Mouse (Mus musculus) gastrocnemius, postnatal 14 days (tissue): ENCODE data around the gene Rara. TPM values are rescaled to one million over a fixed set of nuclear protein-coding genes. Genes with fewer than 3 reads are reported as not detected.
A peak's percentile ranks its signal among the peaks of the same experiment; 100 is the strongest.

Experiments
- DNase-seq: peaks from one replicate; pipeline ENCODE4 v3.0.0; 2021; ENCODE audit warnings: mixed read lengths
- intact Hi-C: fragments of 180-260 bp; cut with DNase I; formaldehyde crosslinking; loops from one replicate; pipeline ENCODE4 v1.15.1; 2025; ENCODE audit warnings: low total_unique reads
- total RNA-seq, 2 experiments: library from RNA; stranded (reverse); gene quantifications; 2 replicates each; pipeline ENCODE4 v1.2.3; 2021

The Rara gene
- total RNA-seq, 2 experiments from 2014 or later, result 13.7 to 19.7 TPM

DNA sequence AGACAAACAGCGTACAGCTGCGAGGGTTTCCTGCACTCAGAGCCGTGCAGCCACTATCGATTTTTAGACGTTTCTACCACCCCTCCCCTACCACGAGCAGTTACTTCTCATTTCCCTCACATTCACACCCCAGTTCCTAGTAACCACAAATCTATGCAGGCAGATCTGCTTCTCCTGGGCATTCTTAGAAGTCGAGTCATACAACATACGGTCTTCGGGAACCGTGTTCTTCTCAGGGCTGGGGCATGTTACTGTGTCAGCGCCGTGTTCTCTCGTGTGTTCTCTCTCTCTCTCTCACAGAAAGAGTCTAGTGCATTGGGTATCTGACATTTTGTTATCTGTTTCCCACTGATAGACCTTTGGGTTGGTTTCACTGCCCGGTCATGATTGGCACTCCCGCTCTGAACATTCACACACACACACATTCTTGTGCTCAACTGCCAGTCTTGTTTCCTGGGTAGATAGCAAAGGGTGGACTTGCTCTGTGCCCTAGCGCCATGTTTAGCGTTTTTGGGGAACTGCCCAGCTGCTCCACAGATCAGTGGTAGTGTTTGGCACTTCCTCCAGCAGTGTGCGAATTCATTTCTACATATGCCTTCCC, 20.5 kb downstream of the Rara start:
- intact Hi-C loops, result no loop called here
- DNase-seq, result no peak

DNA sequence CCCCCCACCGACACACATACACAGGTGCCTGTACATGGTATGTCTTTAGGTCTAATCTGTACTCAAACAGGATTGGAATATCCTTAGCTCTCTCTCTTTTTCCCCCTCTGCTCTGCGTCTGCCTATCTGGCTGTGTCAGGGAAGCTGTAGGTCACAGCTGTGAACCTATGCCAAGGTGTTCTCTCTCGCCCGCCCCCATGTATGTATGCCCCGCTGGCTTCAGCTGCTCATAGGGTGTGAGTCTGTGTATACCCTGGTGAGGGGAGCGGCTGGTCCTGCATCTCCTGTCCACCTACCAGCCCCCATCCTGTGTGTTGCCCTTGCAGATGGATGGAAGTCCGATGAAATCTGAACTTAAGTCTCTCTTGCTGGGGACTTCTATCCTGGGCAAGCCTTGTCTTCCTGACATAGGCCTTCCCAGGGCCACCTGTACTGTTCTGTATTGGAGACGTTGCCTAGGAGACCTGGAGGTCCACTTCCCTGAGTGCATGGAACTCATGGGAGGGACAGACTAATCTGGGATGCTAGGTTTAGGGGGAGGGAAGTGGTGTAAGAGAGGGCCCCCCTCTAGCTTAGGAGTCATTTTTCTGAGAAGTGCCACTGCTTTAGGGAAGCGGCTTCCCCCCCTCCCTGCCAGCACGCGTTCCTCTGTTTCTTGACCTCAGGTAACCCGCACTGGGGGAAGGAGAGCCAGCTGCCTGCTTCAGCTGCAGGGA, 21.8 kb downstream of the Rara start:
- intact Hi-C loops, result no loop called here

DNA sequence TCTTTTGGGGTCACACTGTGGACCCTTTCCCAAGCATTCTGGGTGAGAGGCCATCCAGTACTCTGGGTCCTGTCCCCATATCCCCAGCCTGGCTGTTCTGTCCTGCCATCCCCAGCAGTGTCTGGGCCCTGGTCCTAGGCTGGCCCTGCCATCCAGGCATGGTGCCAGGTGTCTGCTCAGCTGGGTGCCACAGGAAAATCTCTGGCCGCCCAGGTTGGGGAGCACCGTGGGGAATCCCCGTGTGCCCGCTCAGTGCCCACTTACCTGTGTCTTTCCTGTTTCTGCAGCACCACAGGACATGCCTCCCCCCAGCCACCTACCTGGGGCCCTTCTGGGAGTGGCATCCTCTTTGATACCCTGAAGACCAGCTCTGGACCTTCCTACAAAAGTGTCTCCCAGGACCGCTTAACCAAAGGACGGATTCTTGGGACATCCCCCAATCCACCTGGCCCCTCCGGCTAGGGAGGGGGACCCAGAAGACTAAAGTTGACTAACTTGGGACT, 22.4 kb downstream of the Rara start:
- intact Hi-C loops, result no loop called here
- DNase-seq, result peak; percentile 72

More for the DNA sequence above, 21.8 kb downstream of the Rara start:
- DNase-seq, result peak; percentile 4

DNA sequence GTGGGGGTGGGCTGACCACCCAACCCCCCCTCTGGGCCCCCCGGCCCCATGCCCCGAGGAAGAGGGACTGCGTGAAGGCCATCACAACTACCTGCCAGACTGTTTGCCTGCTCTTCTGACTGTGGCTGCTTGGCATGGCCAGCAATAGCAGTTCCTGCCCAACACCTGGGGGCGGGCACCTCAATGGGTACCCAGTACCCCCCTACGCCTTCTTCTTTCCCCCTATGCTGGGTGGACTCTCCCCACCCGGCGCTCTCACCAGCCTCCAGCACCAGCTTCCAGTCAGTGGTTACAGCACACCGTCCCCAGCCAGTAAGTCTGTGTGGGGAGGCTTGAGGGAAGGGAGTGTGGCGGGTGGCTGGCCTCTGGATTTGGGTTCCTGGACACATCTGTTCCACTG, 22.9 kb downstream of the Rara start:
- DNase-seq, result peak; percentile 21
- intact Hi-C loops, result no loop called here

DNA sequence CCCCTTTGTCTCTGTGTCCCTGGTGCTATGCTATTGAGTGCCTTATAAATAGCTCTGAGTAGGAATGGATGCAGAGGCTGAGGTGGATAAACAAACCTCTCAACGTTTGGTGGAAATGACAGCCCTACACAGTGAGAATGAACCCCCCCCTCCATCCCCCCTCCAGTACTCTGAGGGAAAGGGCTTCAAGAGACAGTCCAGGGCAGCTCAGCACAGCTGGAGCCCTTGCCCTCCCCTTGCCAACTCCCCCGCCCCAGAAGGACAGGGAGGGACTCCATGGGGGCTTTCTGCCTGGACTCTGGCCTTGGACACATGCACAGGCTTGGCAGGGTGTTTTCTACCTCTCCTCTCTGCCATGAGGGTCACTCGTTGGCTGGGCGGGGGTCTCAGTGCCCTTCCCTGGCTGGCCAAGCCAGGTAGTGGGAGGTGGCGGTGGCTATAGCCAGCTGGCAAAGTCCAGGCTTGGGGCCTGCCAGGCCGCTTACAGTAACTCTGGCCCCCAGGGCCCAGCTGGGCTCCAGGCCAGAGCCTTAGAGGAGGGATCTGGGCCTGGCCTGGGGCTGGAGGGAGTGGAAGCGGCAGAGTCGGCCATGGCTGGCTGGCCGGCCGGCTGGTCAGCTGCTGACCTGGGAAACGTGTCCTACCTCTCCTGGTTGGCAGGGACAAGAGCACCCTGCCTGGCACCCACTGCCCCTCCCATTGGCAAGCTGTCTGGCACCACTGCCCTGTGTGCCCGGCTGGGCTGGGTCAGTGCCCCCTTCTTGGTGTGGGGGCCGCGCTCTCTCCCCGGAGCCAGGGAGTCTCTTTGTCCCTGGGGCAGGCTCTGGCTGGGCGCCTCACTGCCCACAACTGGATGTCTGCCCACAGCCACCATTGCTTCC, 23.6 kb downstream of the Rara start:
- peak; percentile 96 for DNase-seq
- intact Hi-C loops, result no loop called here

DNA sequence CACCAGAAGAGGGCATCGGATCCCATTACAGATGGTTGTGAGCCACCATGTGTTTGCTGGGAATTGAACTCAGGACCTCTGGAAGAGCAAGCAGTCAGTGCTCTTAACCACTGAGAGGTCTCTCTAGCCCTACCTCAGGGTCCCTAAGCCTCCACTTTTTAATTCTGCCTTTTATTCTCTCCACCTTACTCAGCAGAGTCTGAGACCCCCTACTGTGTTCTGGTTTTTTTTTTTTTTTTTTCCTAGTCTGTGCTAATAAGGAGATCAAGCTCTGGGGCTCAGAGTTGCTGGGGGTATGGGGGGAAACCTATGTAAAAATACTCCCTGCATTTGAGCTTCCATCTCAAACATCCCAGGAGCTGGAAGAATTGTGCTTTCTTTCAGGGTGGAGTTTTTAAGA, 24.5 kb downstream of the Rara start:
- no peak for DNase-seq
- intact Hi-C loops, result no loop called here

DNA sequence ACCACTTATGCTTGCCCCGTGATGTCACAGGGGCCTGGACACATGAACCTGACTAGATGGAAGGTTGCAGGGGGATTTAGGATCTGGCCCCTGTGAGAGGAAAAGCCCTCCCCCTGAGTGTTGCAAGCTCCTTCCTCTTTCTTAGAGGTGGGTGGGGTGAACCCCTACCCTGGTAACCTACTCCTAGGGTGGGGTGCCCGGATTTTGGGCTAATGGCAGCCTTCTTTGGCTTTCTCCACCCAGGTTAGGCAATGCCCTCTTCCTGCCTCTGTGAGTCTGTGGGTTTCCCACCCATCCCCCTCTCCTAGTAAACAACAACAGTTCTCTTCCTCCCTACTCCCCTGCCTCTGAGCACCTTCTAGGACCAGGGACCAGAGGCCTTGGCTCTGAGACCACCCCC, 25.1 kb downstream of the Rara start:
- DNase-seq, result peak; percentile 6
- intact Hi-C loops, result no loop called here

DNA sequence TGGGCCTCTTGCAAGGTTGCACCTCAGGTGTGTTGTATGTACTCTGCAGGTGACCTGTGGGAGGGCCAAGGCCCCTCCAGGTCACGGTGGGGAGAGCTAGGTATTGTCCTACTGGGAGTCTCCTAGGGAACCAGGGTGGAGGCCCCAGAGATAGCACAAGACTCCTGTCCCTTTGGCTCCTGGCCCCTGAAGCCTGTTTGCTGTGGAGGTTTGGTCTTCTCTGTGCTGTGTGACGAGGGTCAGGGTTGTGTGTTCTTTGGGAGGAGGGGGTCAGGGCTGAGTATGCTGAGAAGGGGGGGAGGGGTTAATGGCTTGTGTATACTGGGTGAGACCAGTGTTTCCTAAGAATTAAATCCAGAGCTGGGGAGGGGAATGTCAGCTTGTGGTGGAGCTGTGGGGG, 25.7 kb downstream of the Rara start:
- intact Hi-C loops, result no loop called here
- DNase-seq, result no peak

DNA sequence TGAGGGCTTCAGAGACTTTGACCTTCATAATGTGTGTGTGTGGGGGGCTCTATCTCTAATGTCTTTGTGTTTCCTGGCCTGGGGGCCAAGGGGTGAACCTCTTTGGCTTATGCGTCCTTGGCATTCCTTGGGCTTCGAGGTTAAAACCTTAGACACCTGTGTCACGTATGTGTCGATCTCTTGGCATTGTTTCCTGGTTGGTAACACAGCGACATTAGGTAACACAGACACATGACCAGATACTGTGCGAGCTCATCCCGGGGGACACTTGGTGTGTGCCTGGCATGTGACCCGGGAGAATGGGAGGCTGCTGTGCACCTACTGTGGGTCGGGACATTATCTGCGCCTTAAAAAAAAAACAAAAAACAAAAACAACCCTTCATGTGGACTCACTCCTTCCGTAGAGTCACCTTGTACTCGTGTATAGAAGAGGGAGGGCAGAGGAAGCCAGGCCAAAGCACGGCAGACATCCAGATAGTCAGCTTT, 26.3 kb downstream of the Rara start:
- DNase-seq, result peak; percentile 2
- intact Hi-C loops, result no loop called here

DNA sequence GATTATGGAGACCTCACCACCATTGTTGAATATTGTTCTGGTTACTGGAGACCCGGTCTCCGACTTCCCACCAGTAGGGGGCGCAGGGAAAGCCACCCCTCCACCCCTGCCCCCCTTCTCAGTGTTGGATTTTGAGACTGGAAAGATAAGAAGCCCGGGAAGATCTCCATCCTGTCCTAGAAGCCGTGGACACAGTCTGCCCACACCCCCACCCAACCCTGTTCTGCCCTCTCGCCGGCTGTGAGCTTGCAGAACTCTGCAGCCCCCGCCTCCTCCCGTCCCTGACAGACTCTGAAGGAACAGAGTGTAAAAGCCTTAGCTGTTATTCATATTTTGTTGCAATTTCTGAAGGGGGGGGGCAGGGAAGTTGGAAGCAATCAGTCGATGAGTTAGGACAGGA, 26.8 kb downstream of the Rara start:
- peak; percentile 82 for DNase-seq
- intact Hi-C loops, result no loop called here

DNA sequence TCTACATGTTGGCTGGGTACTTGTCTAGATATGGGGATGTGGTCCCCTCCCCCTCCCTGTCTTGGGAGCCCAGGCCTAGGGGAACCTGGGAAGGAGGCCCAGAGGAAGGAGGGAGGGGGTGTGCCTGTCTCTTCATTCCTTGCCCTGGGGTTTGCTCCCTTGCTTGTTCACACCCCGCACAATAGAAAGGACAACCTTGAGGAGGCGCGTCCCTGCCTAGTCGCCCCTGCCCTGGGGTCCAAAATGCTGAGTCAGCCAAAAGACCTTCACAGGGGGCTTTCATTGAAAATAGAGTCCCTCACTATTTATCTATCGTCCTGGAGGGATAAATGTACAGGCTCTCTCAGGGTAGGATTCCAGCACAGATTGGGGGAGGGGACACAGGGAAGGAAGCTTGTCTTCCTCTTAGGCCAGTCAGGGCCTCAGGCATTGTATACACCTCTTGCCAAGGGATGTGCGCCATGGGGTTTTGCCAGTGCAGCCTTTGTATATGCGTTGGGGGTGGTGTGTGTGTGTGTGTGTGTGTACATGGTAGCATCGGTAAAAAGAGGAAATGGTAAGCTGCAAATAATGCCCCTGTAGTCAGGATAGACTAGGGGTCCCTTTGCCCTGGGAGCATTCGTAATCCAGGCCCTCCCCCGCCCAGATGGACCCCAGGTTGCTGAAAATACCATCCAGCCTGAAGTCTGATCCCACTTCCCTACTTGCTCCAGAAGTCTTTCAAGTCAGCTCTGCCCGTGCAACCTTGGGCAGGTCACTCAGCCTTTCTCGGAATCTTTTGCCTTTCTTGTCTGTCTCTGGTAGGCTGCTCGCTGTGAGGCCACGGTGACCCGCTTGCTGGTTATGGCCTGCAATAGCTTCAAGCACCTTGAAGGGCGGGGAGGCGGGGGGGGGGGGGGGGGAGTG, 27.4 kb downstream of the Rara start:
- intact Hi-C loops, result no loop called here
- DNase-seq, result peak; percentile 15

DNA sequence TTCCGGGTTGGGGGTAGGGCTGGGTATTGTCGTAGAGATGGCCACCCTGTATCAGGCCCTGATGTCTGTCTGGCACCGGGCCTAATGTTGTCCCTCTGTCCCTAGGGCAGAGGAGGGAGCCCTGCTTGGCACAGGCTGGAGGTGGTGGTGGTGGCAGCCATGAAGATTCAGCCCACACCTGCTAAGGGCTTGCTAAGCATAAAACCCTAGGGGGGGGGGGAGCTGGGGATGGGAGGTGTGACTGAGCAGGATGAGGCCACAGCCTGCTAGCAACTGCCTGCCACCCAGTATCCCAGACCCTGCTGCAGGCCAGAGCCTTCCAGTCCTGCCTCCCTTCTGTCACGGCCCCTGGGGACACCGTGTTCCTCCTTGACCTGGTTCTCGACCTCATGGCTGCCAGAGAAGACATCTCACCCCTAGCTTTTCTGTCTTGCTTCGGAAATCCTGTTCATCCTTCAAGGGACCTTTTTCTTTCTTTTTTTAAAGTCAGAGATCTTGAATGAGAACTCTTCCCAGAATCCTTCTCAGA, 28.2 kb downstream of the Rara start:
- intact Hi-C loops, result no loop called here
- DNase-seq, result no peak

DNA sequence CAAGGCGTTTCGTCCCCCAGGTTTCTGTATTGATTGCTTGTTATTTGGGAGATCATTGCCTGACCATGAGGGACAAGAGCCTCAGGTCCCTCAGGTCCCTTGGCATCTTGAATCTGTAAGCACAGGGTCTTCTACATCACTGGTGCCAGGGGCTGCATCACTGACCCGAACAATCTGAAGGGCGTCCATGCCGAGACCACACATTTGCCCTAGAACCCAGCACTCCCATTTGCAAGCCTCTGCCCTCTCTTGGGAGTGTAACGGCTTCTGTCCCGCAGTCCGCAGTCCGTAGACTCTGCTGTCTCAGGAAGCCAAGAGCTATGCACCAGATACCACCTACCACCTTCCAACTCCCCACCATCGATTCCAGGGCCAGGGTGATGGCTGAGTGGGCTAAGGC, 28.7 kb downstream of the Rara start:
- DNase-seq, result no peak
- intact Hi-C loops, result no loop called here

DNA sequence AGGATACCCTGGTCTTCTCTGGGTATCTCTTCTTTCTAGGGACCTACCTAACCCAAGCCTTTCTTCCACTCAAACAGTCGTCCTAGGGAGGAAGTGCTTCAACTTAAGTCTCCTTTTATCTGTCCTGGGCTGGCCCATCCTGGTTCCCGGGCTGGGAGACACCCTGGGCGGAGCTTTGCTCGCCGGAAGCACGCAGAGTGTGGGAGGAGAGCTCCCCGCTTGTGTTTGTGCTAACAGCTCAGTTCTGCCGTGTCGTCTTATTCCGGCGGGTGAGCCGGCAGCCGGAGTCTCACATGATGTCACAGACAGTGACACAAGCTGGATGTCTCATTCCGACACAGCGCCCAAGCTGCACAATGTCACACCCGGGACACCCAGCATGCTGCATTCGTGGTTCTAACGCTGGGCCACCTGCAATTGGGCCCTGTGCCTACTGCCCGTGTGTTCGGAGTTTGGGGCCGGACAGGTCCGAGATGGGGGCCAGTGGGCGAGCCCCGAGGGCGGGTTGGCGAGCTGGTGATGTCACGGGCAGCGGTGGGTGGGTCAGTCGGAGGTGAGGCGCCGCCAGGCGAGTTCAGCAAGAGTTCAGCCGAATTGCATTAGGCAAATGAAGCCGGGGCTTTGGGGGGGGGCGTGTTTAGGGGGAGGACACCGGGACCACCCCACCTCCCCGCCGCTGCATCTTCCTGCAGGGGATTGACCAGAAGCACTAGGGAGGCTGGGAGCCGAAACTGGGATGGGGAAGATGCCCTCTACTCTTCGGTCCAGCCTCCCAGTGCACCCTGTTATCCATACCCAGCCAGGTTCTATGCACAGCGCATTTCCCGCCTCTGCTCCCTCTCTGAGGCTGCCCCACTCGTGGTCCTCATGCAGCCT, 32.1 kb downstream of the Rara start:
- intact Hi-C loops, result no loop called here
- peak; percentile 82 for DNase-seq

DNA sequence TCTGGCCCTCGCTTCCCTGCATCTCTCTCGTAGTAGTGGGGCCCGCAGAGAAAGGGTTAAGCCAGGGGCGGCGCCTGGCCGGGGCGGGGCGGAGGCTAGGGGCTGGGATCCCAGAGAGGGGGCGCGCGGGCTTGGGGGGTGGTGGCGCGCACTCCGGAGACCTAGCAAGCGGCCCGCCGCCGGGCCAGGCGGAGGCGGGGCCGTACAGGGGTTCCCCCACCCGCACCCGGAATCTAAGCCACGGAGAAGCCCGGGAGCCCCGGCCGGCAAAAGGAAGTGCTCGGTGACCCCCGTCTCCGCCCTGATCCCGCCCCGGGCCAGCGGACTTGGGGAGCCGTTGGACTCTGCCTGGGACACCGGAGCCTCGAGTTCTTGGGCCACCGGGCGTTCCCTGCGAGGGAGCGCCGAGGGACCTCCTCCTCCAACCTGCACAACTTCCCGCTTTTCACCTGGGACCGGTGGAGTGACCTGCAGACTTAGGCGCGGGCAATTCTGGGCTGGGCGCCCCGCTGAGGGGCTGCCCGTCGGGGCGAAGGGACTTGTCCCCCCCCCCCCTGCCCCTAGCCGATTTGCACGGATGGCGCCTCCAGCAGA, 32.8 kb downstream of the Rara start:
- intact Hi-C loops, result no loop called here
- peak; percentile 82 for DNase-seq

DNA sequence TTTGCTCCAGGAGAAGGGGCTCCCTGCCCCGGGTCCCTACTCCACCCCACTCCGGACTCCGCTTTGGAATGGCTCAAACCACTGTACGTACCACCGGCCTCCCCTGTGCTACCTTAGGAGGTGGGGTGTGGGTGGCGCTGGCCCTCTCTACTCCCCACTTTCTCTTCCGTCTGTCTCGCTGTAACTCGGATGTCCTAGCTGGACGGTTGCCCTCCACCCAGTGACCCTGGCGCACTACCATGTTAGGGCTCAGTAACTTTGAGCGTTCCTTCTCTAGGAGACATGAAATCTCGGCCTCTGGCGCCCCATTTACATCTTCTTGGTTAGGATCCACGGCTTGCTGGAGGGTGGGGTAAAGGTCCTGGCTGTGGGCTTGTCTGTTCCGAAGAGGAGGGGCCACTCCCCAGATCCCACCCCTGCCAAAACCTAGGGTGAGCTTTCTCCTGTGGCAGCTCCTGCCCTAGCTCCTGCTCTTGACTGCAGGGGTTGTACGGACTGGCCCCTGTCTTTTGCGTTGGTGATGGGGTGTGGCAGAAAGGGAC, 33.5 kb downstream of the Rara start:
- intact Hi-C loops, result no loop called here
- peak; percentile 57 for DNase-seq

DNA sequence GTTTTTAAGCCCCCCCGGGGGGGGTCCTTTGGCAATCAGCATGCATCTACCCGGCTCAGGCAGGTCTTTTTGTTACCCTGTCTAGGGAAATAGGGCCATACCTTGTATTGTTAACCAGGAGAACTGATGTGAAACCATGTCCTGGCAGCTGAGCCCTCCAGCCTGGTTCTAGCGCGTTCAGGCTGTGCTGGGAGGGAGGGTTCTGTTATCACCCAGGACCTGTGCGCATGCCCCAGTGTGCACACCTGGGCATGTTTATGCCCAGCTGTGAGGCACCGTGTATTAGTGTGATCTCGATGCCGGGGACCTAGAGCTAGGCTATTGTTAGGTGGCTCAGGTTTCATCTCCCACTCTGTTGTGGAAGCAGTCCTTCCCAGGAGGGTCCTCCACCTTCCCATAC, 34.1 kb downstream of the Rara start:
- no peak for DNase-seq
- intact Hi-C loops, result no loop called here
